Mouse (Mus musculus): ENCODE results near the gene Pmvk. TPM values are rescaled to one million over a fixed set of nuclear protein-coding genes. Genes with fewer than 3 reads are reported as not detected.
A peak's percentile ranks its signal among the peaks of the same experiment; 100 is the strongest.

Pmvk gene
- total RNA-seq, 2 experiments from 2014 or later, result 8.7 to 9.2 TPM

- no peak for DNase-seq (ENCODE audit: low spot score)
These were observed 19.5 kb downstream of the Pmvk start for GRCm38 (mm10) chr3:89473838-89474237.

GRCm38 (mm10) chr3:89479055-89479454, 24.7 kb downstream of the Pmvk start:
- no peak for DNase-seq (ENCODE audit: low spot score)

- DNase-seq (ENCODE audit: low spot score), result no peak
These were observed 27.1 kb downstream of the Pmvk start for GRCm38 (mm10) chr3:89481488-89481887.

- DNase-seq (ENCODE audit: low spot score), result no peak
These were observed 27.9 kb downstream of the Pmvk start for GRCm38 (mm10) chr3:89482249-89482648.

GRCm38 (mm10) chr3:89484766-89485524, 30.6 kb downstream of the Pmvk start:
- peak; percentile 81 for DNase-seq (ENCODE audit: low spot score)

- no peak for DNase-seq (ENCODE audit: low spot score)
These were observed 31.8 kb downstream of the Pmvk start for GRCm38 (mm10) chr3:89486111-89486510.

GRCm38 (mm10) chr3:89486916-89487702, 32.8 kb downstream of the Pmvk start:
- DNase-seq (ENCODE audit: low spot score), result no peak

GRCm38 (mm10) chr3:89490790-89491189, 36.4 kb downstream of the Pmvk start:
- DNase-seq (ENCODE audit: low spot score), result no peak

- no peak for DNase-seq (ENCODE audit: low spot score)
These were observed 37.2 kb downstream of the Pmvk start for GRCm38 (mm10) chr3:89491559-89491958.

GRCm38 (mm10) chr3:89492701-89493151, 38.4 kb downstream of the Pmvk start:
- DNase-seq (ENCODE audit: low spot score), result no peak

- DNase-seq (ENCODE audit: low spot score), result no peak
These were observed 40.3 kb downstream of the Pmvk start for GRCm38 (mm10) chr3:89494630-89495029.

GRCm38 (mm10) chr3:89496366-89496765, 42.0 kb downstream of the Pmvk start:
- no peak for DNase-seq (ENCODE audit: low spot score)

- no peak for DNase-seq (ENCODE audit: low spot score)
These were observed 45.4 kb downstream of the Pmvk start for GRCm38 (mm10) chr3:89499696-89500095.

- no peak for DNase-seq (ENCODE audit: low spot score)
These were observed 47.1 kb downstream of the Pmvk start for GRCm38 (mm10) chr3:89501486-89501885.

GRCm38 (mm10) chr3:89502551-89502950, 48.2 kb downstream of the Pmvk start:
- no peak for DNase-seq (ENCODE audit: low spot score)

GRCm38 (mm10) chr3:89508041-89508440, 53.7 kb downstream of the Pmvk start:
- DNase-seq (ENCODE audit: low spot score), result no peak

GRCm38 (mm10) chr3:89510979-89511378, 56.6 kb downstream of the Pmvk start:
- DNase-seq (ENCODE audit: low spot score), result no peak

- no peak for DNase-seq (ENCODE audit: low spot score)
These were observed 57.1 kb downstream of the Pmvk start for GRCm38 (mm10) chr3:89511400-89511799.

GRCm38 (mm10) chr3:89512225-89512624, 57.9 kb downstream of the Pmvk start:
- no peak for DNase-seq (ENCODE audit: low spot score)

- no peak for DNase-seq (ENCODE audit: low spot score)
These were observed 61.1 kb downstream of the Pmvk start for GRCm38 (mm10) chr3:89515444-89515843.

- DNase-seq (ENCODE audit: low spot score), result no peak
These were observed 62.0 kb downstream of the Pmvk start for GRCm38 (mm10) chr3:89516321-89516720.
